Mouse (Mus musculus) thymus, postnatal 25 days (tissue): ENCODE results near the gene Fxyd1.

Experiments used
- DNase-seq: peaks from one replicate; pipeline ENCODE4 v3.0.0; 2022

Fxyd1 gene

GRCm38 (mm10) chr7:31051321-31052021 lies 5.5 kb downstream of the Fxyd1 start, which contains the start of gene Fxyd7:
Gene Fxyd7, minus strand, starts transcription at chr7:31051467.
- peak; percentile 45 for DNase-seq

- DNase-seq = no peak
These were observed 6.1 kb downstream of the Fxyd1 start for GRCm38 (mm10) chr7:31050921-31051320.

GRCm38 (mm10) chr7:31050487-31050886 lies 6.5 kb downstream of the Fxyd1 start:
- DNase-seq = no peak

- no peak for DNase-seq
These were observed 7.1 kb downstream of the Fxyd1 start for GRCm38 (mm10) chr7:31049846-31050281.

GRCm38 (mm10) chr7:31049135-31049845 lies 7.7 kb downstream of the Fxyd1 start:
- DNase-seq = no peak

GRCm38 (mm10) chr7:31042431-31042910 lies 14.5 kb downstream of the Fxyd1 start, which contains the start of gene Fxyd5:
Gene Fxyd5, minus strand, starts transcription at chr7:31042481.
- no peak for DNase-seq

GRCm38 (mm10) chr7:31041662-31042315 lies 15.2 kb downstream of the Fxyd1 start:
- DNase-seq = peak; percentile 77

- peak; percentile 53 for DNase-seq
These were observed 16.0 kb downstream of the Fxyd1 start for GRCm38 (mm10) chr7:31041023-31041407.

GRCm38 (mm10) chr7:31040281-31041022 lies 16.5 kb downstream of the Fxyd1 start:
- DNase-seq = peak; percentile 60

- DNase-seq = no peak
These were observed 18.0 kb downstream of the Fxyd1 start for GRCm38 (mm10) chr7:31039011-31039410.

GRCm38 (mm10) chr7:31037675-31038074 lies 19.3 kb downstream of the Fxyd1 start:
- DNase-seq = peak; percentile 69

- DNase-seq = peak; percentile 44
These were observed 20.1 kb downstream of the Fxyd1 start for GRCm38 (mm10) chr7:31036917-31037316.

GRCm38 (mm10) chr7:31035291-31035690 lies 21.7 kb downstream of the Fxyd1 start:
- DNase-seq = no peak

- DNase-seq = peak; percentile 60
These were observed 22.2 kb downstream of the Fxyd1 start for GRCm38 (mm10) chr7:31034789-31035188.

- peak; percentile 75 for DNase-seq
These were observed 23.4 kb downstream of the Fxyd1 start for GRCm38 (mm10) chr7:31033409-31034165.

- DNase-seq = no peak
These were observed 25.3 kb downstream of the Fxyd1 start for GRCm38 (mm10) chr7:31031731-31032130.

GRCm38 (mm10) chr7:31030717-31031116 lies 26.3 kb downstream of the Fxyd1 start:
- DNase-seq = no peak

- no peak for DNase-seq
These were observed 28.4 kb downstream of the Fxyd1 start for GRCm38 (mm10) chr7:31028609-31029008.

GRCm38 (mm10) chr7:31017104-31017901 lies 39.7 kb downstream of the Fxyd1 start:
- DNase-seq = no peak

GRCm38 (mm10) chr7:31012971-31013370 lies 44.0 kb downstream of the Fxyd1 start:
- DNase-seq = no peak

GRCm38 (mm10) chr7:31008889-31009288 lies 48.1 kb downstream of the Fxyd1 start:
- no peak for DNase-seq
